Mouse (Mus musculus) fibroblast of lung, adult 2 months (primary cell): ENCODE data around the gene Ccdc146.
"Not testable (repeated sequence)": the region's sequence is repeated elsewhere in the genome, so short reads cannot be mapped to it uniquely, and the experiment has no call there.

Experiments used
- DNase-seq: peaks from one replicate; pipeline ENCODE4 v3.0.0-alpha.2; 2011; ENCODE audit warnings: low read depth

Ccdc146 gene

DNA sequence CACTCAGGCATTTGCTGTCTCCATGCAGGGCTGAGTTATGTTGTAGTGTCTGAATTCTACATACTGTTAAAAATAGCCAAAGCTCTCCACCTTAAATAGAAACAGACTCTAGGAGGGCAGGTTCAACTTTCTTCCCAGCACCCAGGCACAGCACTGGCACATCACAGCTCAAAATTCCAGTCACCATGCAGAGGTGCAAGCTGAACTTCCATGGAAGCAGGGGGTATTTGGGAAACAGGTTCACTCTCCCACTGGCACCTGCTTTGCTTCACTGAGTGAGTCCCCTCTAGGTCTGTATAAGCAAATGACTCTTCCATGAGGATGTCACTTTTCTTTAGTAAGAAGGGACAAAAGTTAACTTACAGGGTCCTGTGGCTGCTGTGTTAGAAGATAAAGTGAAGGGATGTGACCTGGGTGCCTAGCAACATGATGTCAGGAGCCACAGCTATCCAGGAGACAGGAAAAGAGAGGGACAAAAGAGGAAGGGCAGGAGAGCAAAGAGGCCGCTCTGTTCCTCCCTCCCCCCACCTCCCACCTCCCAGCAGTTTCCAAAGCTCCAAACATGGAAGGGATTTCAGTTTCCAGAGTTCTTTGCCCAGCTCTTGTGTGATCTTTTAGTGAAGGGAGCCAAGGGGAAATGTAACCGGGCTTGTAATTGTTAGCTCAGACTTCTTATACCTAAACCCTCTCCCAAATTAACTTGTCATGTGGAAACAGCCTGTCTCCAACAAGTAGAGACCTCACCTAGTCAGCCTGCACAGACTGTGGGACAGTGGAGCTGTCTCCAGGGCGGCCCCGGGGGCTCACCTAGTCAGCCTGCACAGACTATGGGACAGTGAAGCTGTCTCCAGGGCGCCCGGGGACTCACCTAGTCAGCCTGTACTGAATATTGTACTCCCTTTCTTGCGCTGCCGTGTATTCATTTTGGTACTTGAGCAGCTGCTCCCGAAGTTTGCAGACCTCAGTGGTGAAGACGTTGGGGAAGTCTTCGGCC, 94.5 kb downstream of the Ccdc146 start:
- no peak for DNase-seq

DNA sequence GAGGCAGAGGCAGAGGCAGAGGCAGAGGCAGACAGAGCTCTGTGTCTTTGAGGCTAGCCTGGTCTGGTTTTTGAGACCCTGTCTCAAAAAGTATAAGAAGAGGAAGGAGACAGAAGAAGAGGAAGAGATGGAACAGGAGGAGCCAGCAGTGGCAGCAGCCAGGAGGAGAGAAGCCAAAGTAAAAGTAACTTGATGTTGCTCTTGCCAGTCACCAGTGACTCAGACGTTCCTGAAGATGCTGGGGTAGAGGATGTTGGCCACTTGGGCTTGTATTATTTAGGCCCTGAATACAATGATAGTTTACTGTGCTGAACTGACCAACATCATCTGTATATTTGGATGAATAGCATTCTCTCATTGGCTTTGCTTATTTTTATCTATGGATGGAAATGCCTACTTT, 95.9 kb downstream of the Ccdc146 start:
- no peak for DNase-seq

DNA sequence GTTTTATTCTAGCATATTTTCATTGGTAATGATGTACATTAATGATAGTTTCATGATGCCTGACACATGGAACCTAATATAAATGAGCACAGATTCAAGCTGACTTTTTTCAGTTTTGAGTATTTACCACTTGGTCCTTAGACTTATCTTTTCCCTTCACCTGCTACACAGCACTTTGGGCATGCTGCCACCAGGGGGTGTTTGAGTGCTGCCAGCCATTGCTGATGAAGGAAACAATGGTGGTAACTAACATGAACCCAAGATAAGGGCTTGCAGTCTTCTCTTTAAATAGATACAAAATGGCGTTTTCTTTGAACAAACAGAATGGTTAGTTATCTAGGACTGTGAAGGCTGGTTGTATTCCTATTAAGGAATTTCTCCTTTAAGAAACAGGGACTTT, 98.0 kb downstream of the Ccdc146 start:
- DNase-seq = no peak

DNA sequence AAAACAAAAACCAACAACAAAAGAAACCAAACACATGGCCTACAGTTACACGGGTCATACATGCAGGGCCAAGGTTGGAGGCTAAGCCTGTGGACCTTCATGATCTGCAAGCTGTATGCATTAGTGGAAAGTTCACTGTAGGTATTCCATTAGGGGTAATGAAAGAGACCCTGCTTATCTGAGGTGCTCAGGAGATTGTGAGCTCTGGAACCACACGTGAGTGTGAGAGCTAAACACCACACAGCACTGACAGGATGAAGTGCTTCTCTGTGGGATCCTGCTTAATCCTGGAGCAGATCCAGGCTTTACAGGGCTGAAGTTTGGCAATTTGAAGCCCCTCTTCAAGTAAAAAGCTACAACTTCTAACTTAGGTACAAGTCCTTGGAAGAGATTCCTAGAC, 104.3 kb downstream of the Ccdc146 start:
- no peak for DNase-seq

DNA sequence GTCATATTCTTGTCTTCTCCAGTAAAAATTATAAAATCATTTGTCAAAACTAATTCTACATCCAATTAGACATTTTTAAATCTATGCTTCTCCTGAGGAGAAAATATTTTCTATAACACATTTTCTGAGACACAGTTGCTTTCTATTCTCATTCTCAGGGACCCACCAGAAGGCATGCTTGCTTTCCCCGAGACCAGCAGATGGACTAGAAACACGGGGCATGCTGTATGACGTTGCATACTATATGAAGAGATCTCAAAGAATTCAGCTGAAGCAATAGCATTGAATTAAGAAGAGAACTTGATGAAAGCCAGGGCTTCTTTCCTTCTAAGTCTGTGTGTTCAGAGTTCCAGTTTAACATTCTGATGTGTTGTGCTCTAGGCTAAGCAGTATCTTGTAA, 109.8 kb downstream of the Ccdc146 start:
- DNase-seq = no peak

DNA sequence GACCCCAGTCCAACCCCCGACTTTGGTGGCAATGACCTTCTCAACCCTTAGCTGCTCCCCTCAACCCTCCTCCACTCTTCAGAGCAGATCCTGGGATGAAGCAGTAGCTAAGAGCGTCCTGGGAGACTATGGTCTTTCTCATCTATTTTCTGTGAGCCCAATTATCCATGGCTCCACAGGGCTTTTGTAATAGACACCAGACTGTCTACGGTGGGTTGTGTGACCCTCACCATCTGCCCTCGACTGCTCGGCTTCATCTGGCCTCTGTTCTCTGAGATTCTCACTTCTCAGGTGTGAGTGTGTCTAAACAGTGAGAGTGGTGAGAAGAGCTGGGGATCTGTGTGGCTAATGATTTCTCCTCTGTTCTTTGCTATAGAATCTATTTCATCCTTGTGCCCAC, 117.3 kb downstream of the Ccdc146 start:
- no peak for DNase-seq

DNA sequence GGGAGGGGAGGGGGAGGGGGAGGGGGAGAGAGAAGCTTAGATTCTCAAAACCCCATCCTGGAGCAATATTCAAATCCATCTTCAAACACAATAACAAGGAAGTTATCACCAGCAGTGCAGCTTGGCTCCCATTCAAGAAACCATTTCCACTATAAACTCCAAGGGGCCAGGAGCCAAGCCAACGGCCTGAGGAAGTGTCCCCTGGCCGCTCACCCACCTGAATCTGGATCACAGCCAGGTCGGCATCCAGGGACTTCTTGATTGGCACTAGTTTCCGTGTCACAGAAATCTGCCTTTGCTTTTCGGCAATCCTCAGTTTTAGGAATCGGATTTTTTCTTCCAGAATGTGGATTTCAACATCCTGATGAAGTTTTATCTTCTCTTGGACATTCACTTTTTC, 123.5 kb downstream of the Ccdc146 start:
- no peak for DNase-seq

DNA sequence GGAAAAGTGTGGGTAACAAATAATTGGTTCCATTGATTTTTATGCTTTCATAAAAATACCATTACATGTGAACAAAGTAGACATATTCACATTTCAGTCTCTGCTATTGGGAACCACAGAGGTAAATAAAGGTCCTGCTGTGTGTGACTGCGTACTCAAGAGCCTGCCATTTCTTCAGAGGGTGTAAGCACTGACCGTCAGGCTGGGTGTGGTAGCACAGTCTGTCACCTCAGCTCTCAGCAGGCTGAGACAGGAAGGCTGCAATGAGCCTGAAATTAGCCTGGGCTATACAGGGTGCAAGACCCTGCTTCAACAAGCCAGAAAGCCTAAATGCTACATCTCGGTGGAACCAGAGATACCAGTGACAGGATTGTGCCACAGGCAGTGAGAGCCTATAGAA, 124.4 kb downstream of the Ccdc146 start:
- DNase-seq = no peak

DNA sequence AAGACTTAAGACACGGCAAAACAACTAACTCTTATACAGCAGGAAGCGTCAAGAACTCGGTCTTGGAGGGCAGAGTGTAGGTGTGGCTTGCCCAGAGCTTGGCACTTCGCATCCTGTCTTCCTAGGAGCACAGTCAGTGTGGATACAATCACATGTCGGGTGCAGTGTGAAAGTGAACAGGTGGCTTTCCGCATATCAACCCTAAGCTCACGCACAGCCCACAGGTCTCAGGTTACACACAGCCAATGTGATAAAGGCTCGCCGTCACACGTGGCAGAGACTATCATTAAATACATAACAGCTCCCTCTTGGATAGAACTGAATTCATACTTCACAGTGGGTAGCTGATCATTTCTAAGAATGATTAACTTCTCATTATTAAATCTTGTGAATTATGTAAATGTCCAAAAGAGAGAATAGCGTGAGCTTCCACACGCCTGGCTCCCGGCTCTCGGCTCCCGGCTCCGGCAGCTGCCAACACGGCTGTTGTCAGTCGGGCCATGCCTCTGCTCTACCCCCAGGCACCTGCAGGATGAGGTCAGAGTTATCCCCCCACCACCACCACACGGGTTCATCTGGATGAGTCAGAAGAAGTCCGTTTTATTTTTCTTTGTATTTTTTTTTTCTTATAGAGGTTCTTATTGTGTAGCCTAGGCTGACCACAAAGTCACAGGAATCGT, 125.3 kb downstream of the Ccdc146 start:
- no peak for DNase-seq

DNA sequence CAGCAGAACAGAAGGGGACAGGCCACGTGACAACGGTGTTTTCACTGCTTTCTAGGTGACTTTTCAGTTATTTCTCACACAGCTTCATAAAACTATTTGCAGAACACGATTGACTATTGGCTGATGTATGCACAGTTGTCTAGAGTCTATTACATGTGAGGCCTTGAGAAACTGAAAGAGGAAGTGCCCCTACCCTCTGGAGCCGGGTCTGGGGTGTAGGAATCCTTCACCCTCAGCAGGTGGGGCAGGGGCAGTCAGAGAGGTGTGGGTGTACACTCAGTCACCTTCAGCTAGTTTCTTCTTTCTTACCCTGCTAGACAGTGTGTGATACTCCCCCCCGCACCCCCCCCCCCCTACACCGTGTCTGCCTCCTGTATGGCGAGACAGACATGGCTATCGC, 128.8 kb downstream of the Ccdc146 start:
- no peak for DNase-seq

DNA sequence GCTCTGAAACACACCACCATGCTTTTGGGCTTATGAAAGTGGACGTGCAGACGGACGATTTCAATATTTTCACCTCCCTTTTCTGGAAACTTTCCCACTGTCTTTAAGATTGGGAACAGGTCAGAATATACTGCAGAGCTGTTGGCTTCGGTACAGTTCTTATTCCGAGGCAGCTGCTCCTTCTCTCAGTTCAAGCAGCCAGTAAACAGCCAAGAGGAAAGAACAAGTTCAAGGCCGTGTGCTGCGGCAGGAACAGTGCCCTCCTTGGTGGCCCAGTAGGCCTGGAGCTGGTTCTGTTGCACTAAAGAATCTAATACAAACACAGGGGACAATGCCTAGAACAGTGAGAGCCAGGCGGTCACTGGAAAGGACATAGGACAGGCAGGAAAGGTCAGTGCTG, 133.9 kb downstream of the Ccdc146 start:
- no peak for DNase-seq

DNA sequence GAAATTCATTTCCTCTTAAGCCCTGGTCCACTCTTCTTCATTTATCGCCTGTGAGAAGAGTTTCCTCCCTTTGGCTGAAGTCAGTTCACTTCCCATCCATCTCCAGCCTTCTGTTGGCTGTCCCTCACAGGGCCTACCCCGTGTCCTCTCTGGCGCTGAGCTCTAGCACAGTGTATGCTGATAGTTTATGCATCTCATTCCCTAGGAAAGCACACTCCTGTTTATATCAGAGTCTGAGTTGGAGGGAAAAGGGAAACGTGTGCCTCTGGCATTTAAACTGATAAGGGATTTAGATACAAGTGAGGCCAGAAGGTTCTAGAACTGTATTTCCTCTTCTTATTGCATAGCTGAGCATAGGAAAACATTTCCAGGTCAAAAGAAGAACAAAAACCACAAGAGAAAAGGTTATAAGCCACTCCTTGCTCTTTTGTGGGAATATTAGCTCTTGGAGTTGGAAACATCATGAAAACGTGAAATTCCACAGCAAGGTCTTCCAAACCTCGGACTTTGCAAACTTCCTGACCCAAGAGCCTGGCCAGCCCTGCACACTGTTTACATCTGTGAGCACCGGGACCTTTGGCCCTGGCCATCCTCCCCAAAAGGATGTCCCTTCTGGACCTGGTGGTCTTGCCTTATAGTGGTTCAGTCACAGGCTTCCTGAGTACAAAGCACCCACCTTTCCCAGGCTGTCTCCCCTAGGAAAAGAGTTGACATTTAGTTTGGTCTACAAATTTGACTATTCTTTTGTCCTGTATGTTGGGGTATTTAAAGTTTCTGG, 135.6 kb downstream of the Ccdc146 start:
- DNase-seq = no peak

DNA sequence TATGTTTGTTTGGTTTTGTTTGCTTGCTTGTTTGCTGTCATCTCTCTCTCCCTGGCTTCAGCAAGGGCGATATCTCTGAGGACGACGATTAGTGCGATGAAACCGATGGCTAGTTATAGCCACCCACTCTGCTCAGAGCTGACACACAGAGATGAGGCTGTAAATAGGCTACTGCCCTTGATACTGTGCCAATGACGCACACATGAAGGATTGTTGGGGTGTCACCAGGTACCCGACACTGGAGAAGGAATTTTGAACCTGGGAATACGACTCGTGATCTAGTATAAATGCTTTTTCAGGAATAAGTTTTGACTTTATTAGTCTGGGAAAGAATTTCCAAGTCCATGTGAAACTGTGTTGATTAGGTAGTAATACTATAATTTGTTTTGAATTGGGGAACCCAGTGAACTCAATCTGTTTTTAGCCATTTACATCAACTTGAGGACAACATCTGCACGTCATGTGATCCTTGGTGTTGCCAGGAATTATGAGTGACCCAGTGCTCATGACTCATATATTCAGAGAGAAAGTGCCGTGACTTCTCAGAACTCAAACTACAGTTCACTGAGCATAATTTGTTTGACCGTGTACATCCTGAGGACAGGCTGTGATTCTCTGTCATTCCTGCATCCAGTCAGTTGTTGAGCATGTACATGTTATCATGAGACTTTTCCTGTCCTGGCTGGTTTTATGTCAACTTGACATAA, 141.0 kb downstream of the Ccdc146 start:
- DNase-seq = peak; percentile 83

DNA sequence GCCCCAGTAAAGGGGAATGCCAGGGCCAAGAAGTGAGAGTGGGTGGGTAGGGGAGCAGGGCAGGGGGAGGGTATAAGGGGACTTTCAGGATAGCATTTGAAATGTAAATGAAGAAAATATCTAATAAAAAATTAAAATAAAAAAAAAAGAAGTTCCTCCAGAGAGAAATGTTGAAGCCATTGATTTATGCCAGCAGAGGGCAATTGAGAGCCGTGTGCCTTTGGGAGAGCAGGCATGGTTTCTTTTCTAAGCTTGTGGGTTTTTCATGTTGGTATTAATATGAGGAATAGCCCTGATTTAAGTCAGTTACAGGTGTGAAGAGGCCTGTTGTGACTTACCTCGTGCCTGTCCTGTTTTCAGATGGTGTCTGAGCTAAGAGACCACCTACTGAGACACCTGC, 146.8 kb downstream of the Ccdc146 start:
- DNase-seq = not testable (repeated sequence)

DNA sequence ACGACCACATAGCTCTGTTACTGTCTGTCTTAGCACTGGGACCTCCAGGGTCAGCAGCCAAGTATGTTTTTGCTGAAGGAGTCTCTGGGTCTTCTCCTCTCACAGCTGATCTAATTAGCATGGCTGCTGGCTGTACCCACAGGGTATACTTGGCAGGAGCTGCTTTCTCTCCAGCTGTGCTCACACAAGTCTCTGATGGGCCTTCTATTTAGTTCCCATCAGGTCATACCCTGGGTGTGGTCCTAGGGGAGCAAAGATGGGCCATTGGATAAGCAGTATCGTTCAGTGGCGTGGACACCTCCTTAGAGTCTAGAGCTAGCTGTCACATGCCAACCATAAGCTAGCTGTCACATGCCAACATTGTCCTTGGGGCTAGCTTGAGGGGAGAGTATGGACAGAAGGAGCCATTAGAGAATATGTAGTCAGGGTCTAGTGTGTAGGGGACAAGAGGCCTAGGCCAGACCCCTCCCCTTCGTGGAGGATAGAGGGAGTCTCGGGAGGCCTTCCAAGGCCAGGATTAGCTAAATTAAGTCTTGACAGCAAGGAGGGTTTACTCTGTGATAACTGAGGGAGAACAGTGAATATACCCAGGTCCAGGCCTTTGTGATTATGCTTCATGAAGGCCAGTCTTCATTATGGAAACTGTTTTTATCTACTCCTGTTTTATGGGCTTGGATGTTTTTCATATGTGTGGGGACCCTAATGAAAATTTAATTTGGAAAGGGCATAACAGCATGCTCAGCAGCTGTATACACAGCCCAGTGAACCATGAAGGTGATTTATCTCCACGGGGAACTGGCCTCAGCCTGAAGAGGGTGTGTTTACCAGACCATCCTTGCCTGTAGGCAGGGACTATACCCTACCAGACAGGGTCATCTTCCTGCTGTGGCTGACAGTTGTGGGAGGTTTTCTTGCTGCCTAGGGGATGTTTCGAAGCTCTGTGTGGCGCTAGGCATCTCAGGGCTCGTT, 152.8 kb downstream of the Ccdc146 start:
- DNase-seq = no peak

DNA sequence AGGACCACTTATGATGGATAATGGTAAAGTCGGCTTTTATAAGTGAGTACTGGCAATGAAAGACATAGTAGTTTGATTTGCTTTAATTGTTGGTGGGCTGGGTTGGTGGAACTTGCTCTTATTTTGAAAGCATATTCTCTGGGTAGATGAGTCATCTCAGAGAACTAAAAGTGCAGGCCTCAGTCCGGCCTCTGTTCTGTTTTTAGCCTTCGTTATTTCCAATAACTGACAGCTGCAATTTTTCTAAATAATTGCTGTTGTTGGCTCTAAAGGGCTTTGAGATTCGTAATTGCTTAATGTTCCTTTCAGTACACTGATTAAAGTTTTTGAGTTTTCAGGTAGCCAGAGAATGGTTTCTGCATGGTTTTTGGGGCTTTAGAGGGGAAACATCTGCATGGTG, 153.7 kb downstream of the Ccdc146 start:
- no peak for DNase-seq

DNA sequence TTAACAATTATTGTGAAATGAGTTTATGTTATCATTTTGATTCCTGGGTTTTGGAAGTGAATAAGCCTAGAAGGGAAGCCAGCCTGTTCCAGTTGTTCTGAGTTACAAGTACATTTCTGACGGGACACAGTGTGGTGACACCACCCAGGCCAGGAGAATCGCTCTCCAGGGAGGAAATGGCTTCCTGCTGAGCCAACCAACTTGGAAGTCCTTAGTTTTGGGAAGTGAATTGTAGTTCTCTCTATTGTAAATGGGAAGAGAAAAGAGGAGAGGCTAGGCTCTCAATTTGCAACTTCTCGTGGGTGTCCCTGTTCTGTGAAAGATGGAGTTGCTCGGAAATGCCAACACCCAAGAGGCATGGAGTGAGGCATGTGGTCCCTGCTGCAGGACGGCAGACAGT, 155.0 kb downstream of the Ccdc146 start:
- no peak for DNase-seq

DNA sequence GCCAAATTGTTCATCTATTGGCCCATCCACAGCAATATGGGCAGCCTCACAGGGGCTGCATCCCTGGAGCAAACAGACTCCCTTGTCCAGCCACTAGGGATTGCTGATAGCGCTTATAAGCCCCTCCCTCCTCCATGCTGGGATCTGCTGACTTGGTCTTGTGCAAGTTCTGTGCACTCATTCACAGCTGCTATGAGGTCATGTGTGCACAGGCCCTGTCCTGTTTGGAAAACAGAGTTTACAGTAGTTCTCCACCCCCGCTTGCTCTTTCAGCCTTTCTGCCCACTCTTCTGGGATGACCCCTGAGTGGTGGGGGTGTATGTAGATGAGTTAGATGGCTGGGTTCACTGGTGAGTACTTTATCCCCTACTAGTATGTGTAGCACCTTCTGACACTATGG, 157.4 kb downstream of the Ccdc146 start:
- DNase-seq = no peak

DNA sequence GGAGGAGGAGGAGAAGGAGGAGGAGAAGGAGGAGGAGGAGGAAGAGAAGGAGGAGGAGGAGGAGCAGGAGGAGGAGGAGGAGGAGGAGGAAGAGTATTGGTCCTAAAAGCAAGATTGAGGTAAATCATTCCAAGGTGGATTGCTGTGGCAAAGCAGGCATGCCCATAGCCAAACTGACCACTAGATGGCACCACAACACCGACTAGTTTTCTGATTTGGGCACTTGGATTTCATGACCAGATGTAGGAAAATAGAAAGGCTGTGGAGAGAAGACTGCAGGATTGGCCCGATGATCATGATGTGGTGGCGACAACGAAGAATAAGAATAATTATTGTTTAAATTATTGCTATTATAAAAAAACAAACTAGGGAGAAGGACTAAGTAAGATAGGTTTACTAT, 159.4 kb downstream of the Ccdc146 start:
- no peak for DNase-seq

DNA sequence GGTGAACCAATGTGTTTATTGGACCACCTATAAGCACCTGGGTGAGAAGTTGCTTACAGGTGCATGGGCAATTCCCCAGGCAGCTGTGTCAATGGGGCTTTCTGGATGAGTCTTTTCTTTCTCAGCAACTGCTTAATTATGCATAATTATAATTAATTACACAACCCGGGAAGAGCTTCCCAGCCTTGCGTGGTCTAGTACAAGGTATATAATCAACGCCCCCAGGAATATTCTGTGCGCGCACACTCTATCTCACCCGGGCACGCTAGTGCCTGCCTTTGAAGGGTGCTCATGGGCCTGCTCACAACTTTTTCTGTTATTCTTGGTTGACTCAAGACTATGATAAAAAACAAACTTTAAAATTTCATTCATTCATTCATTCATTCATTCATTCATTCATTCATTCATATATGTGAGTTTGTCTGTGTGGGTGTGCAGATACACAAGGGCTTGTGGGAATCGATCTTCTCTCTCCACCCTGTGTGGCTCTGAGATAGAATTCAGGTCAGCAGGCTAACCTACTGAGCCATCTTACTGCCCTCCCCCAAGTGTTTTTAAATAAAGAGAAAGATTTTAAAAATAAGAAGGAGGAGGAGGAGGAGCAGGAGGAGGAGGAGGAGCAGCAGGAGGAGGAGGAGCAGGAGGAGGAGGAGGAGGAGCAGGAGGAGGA, 160.0 kb downstream of the Ccdc146 start:
- DNase-seq = no peak
